ENCODE assay signal across 7 mouse cellular contexts in genomic region chr12:91788446-91788845, GRCm38 (mm10). TPM values are rescaled to one million over a fixed set of nuclear protein-coding genes. Genes with fewer than 3 reads are reported as not detected.
A peak's percentile ranks its signal among the peaks of the same experiment; 100 is the strongest.
DNase-seq lines count a peak whose midpoint lies in the region; ATAC-seq and TF ChIP-seq lines count a peak whose summit lies in the region.
"Not testable (repeated sequence)": the region's sequence is repeated elsewhere in the genome, so short reads cannot be mapped to it uniquely, and the experiment has no call there.

No protein-coding gene starts in this region.

- H3K27ac ChIP-seq in hindbrain, postnatal 0 days; kidney, postnatal 0 days; liver, postnatal 0 days (ENCODE audit: low read depth): not testable (repeated sequence)

- TF ChIP-seq CTCF in hindbrain, postnatal 0 days (IDR thresholded peaks at IDR 0.05; ENCODE audit: low read depth) = peak; percentile 13; the same call in 1 of the 2 replicates
- TF ChIP-seq CTCF in kidney, postnatal 0 days (IDR thresholded peaks at IDR 0.05; ENCODE audit: low read depth) = peak; percentile 38; the same call in 1 of the 2 replicates
- TF ChIP-seq CTCF in liver, postnatal 0 days (IDR thresholded peaks at IDR 0.05; ENCODE audit: low read depth) = peak; percentile 24

- whole genome bisulfite sequencing in hindbrain, postnatal 0 days = 69% methylated on average over 3 of the region's 3 CpGs
- 63% methylated on average over 3 of the region's 3 CpGs for WGBS in kidney, postnatal 0 days
- WGBS in liver, postnatal 0 days (ENCODE audit: insufficient replicate concordance) = 71% methylated on average over 3 of the region's 3 CpGs

- ATAC-seq in CD4-positive, CD25-positive, alpha-beta regulatory T cell, adult 4 months = peak; percentile 20
- not testable (repeated sequence) for ATAC-seq in hindbrain, postnatal 0 days; kidney, postnatal 0 days (replicated peaks; ENCODE audit: low FRiP score, low read depth); liver, postnatal 0 days

- not testable (repeated sequence) for H3K9me3 ChIP-seq in hindbrain, postnatal 0 days (ENCODE audit: low read length); kidney, postnatal 0 days (replicated peaks; ENCODE audit: low read length); liver, postnatal 0 days (ENCODE audit: low read length)

- not testable (repeated sequence) for H3K4me2 ChIP-seq in hindbrain, postnatal 0 days (ENCODE audit: low read depth, low read length); kidney, postnatal 0 days (ENCODE audit: low read length); liver, postnatal 0 days (ENCODE audit: low read depth, low read length)

- not testable (repeated sequence) for H3K27me3 ChIP-seq in hindbrain, postnatal 0 days (ENCODE audit: insufficient read depth, low read length); kidney, postnatal 0 days (ENCODE audit: insufficient read depth, low read length); liver, postnatal 0 days (ENCODE audit: insufficient read depth, low read length); splenic B cell, adult 2 months (ENCODE audit: control insufficient read depth, insufficient read depth, low read length, poor library complexity, severe bottlenecking)

- not testable (repeated sequence) for H3K4me1 ChIP-seq in hindbrain, postnatal 0 days (ENCODE audit: insufficient read depth, low read length); kidney, postnatal 0 days (replicated peaks; ENCODE audit: insufficient read depth, low read length); liver, postnatal 0 days (ENCODE audit: insufficient read depth)

- TF ChIP-seq EP300 in liver, postnatal 0 days (IDR thresholded peaks at IDR 0.05; ENCODE audit: low read depth) = not testable (repeated sequence)

- DNase-seq in 416B (ENCODE audit: low read depth) = peak; percentile 64
- peak; percentile 53 for DNase-seq in ES-CJ7 (ENCODE audit: low read depth, low spot score)
- not testable (repeated sequence) for DNase-seq in hindbrain, postnatal 0 days (ENCODE audit: low spot score); kidney, postnatal 0 days (ENCODE audit: low spot score); liver, postnatal 0 days
- peak; percentile 46 for DNase-seq in splenic B cell, adult 2 months (ENCODE audit: low read depth, low spot score)

- not testable (repeated sequence) for H3K4me3 ChIP-seq in hindbrain, postnatal 0 days (ENCODE audit: low read length); kidney, postnatal 0 days (replicated peaks; ENCODE audit: low read depth, low read length); liver, postnatal 0 days (ENCODE audit: low read depth, low read length)

- H3K36me3 ChIP-seq in hindbrain, postnatal 0 days (ENCODE audit: insufficient read depth, low read length); kidney, postnatal 0 days (ENCODE audit: insufficient read depth, low read length); liver, postnatal 0 days (replicated peaks; ENCODE audit: insufficient read depth, low read length); splenic B cell, adult 2 months (ENCODE audit: control insufficient read depth, insufficient read depth, low read length, poor library complexity, severe bottlenecking): not testable (repeated sequence)

- H3K9ac ChIP-seq in hindbrain, postnatal 0 days (replicated peaks; ENCODE audit: low read length); kidney, postnatal 0 days (ENCODE audit: low read depth, low read length); liver, postnatal 0 days (replicated peaks): not testable (repeated sequence)

RNA-seq across cellular contexts. Expression of gene Ston2, which starts 0.3 kb away (rescaled TPM):
- polyA plus RNA-seq in CD4-positive, CD25-positive, alpha-beta regulatory T cell, adult 4 months (2017; shearing (Covaris generic)) = under 1 TPM; 0.08 to 0.47 TPM
- 21.9 and 22.0 TPM in 2 replicates for total RNA-seq in hindbrain, postnatal 0 days (2014; rRNA removed)
- polyA plus RNA-seq in hindbrain, postnatal 0 days (2015; fragmentation: Nextera tagmentation; extraction: Ambion mirVana) = 7.7 and 8.0 TPM in 2 replicates
- polyA plus RNA-seq in kidney, postnatal 0 days (2015; fragmentation: Nextera tagmentation; extraction: Ambion mirVana) = 8.1 and 8.2 TPM in 2 replicates
- polyA plus RNA-seq in liver, postnatal 0 days (2015; fragmentation: Nextera tagmentation; extraction: Ambion mirVana) = 5.5 and 5.6 TPM in 2 replicates
